Mouse (Mus musculus) right cerebral cortex, postnatal 4 days (tissue): ENCODE results near the gene Luc7l3.
A peak's percentile ranks its signal among the peaks of the same experiment; 100 is the strongest.

ENCODE experiments used
- DNase-seq: peaks from one replicate; pipeline ENCODE4 v3.0.0-alpha.2; 2022

The Luc7l3 gene

DNA sequence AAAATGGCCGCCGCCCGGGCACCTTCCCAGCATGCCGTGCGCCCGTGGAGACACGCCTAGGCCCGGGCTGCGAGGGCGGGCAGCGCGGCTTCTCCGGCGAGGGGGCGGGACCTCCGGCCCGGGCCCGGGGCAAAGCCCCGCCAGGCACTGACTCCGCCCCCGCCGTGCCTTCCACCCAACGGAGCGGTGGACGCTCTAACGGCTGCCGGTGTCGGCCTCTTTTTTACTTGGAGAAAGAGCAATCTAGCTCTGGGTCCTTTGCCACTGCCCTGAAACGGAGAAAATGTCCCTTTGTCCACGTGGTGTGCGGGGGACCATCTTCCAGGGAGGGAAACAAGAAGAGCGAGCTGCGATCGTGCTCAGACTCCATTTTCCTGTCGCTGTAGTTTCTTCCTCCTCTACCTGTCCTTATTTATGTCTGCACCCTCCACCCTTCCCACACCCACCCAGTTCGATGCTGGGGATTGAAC, at the start of gene Luc7l3:
TSS of gene Luc7l3 (minus strand) at position 58 of the 470 bp plus-strand sequence.
- DNase-seq, result peak; percentile 95

DNA sequence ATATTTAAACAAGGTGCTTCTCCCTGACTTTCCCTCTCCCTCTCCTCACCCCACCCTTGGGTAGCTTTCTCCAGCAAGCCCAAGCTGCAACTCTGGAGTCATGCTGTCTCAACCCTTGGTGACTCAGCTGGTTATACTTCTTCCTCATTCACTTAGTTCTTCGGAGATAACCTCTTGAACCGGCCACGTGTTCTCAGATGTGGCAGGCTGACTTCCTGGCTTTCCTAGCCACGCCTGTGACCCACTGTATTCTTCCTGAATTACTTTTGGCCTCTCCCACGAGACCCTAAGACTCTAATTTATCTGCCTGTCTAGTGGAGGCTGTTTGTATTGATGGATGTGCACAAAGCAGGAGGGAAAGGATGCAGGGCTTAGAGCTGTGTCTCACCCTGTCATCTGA, 49.0 kb upstream of the Luc7l3 start:
- no peak for DNase-seq

DNA sequence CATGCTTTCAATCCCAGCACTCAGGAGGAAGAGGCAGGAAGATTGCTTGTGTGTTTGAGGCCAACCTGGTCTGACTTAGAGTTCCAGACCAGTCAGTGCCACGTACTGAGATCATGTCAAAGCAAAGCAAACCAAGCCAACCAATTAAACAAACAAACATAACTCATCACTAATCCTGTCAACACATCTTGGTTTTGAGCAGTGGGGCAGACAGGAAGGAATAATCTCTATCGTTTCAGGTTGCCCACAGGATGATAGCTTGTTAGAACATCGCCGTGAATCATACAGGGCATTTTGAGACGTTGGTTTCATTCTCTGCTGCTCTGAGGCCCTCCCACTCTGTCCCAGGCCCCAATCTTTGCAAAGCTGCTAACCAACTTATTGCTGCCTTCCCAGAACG, 48.2 kb upstream of the Luc7l3 start:
- DNase-seq, result no peak

DNA sequence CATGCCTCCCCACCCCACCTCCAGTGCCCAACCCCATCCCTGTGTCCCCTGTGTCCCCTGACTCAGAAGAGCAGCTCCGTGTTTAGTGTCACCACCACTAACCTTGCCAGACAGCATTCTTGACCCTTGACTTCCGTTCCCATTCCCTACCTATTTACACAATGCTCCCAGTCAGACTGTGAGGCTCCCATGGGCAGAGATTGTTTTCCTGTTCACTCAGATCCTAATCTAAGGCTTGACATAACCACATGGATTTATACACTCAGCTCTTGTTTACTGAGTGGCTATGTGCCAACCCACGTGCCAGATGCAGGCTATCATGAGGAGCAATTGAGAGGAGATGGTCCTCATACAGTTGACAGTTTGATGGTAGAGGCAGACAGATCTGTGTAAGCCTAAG, 43.6 kb upstream of the Luc7l3 start:
- no peak for DNase-seq

DNA sequence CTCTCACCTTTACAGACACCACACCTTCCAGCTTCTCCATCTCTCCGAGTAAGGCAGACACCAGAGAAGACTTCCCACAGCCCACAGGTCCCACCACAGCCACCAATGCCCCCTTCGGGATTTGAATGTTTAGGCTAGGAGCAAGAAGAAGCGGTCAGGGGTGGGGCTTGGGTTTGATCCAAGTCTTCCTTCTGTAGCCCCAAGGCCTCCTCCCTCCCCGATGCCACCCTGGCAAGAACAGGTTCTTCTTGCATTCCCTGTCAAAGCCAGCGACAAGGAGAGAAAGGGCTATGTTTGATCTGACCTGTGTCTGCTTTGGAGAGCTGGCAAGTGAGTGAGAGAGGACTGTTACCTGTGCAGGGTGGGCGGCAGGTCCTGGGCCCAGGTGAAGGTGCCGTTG, 41.9 kb upstream of the Luc7l3 start:
- DNase-seq, result no peak

DNA sequence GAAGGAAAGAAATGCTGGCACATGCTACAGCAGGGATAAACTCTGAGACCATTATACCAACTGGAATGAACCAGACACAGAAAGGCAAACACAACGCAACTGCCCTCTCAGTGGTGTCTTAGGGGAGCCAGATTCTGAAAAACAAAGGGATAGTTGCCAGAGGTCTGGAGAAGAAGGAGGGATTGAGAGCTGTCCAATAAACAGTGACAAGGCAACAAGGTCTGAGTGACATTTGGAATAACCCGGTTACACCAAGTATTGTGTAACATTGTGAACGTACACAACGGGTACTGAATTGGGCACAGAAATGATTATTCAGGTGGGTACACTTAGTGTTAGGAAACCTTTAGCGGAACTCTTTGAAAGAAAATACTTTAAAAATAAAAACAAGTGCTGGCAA, 40.3 kb upstream of the Luc7l3 start:
- no peak for DNase-seq

DNA sequence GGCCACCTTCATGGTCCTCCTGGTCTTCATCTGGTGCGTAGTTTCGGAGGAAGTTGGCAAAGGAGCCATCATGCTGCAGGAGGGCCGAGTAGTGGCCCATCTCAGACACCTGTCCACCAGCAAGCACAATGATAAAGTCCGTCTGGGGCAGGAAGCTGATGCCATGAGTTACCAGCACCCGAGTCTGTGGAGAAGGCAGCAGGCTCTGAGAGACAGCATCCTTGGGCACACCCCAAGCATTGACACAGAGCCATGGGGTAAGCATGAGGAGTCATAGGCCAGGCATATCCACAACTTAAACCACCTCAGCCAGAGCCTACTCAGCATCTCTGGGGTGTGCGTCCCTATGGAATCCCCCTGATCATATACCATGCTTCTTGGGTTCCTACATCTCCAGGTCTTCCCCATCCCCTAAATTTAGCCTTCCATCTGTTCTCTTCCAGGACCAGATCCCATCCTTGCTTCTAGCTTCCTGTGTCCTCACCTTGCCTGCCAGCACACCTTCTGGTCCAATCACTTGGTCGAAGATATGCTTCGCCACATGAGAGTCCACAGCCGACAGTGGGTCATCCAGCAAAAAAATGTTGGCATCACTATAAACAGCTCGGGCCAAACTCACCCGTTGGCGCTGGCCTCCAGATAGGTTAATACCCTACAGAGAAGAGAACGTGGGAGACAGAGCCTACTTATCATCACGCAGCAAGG, 39.5 kb upstream of the Luc7l3 start:
- no peak for DNase-seq

DNA sequence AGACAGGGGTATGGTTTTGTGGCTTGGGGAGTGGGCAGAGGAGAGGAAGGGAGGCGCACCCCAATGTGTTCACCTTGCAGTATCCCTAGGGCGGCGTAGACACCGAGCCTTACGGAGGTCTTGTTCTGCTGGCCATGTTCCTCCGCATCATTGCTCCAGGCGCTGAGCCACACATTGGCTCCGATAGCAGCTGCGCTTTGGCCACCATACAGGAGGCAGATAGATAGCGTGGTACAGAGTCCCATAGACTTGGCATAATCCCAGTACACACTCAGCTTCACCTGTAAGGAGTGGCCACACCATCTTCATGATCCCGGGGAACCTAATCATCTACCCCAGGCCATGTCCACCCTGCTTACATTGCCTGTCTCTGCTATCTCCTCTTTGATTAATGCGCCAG, 37.4 kb upstream of the Luc7l3 start:
- no peak for DNase-seq

DNA sequence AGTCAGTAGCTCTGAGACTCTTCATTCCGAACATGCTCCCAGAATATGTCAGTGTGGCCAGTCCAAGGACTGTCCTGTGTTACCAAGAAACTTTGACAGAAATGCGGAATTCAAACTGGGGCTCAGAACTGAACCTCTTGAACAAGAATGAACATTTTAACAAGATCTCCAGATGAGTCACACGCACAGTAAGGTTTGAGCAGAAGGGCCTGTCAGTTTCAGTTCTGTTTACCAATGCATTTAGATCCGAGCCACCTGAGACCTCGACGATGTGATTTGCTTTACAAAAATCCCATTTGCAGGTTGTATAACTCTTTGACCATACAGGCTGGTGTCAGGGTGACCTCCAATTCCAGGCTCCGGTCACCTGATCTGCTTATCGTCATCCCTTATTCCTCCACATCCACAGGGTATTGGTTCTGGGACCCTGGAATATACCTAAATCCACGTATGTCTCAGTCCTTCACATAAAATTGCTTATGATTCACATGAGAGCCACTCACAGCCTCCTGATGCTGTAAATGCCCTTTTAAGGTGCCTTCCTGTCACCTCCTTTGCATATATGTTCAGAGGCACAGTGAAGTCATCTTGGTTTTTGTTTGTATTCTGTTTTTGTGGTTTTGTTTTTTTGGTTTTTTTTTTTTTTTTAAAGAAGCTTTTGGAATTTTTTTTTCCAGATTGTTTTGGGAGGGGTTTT, 33.9 kb upstream of the Luc7l3 start:
- DNase-seq, result no peak

DNA sequence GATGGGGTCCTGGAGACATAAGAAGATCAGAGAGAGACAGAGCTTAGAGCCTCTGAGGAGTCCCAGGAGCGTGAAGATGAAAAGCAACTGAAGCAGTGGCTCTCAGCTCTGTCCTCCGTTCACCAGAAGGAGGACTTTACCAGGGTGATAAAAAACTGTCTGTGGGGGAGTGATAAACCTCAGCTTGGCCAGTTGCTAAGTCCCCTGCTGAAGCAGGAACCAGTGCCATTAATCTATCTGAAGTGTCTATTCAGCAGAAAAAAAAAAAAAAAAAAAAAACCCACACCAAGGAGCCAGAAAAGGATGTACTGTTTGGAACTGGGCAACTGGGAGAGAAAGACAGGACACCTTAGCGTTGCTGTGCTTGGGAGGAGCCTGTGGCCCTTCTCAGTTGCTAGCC, 29.3 kb upstream of the Luc7l3 start:
- no peak for DNase-seq

DNA sequence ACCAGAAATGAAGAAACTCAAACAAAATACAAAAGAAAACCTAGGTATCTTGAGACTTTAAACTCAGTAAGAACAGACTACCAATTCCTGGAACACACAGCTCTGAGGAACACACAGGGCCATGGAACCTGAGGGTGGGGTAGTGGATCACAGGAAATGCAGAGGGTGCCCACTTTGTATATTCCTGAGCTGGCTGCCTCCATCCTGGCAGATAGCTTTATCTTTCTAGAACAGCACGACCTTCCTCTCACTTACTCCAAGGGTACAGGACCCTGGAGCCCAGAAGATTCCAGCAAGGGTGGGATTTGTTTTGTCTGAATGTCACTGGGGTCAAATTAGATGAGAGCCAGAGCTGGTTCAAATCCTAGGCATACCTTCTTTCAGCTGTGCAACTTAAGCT, 28.5 kb upstream of the Luc7l3 start:
- no peak for DNase-seq

DNA sequence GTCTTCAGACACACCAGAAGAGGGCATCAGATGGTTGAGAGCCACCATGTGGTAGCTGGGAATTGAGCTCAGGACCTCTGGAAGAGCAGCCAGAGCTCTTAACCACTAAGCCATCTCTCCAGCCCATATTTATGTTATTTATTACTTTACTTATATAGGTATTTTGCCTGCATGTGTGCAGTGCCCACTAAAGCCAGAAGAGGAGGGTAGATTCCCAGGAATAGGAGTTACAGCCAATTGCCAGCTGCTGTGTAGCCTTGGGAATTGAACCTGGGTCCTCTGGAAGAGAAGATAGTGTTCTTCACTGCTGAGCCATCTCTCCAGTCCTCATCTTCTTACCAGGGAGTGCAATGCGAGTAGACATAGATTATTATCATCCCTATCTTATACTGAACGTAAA, 28.1 kb upstream of the Luc7l3 start:
- DNase-seq, result no peak

DNA sequence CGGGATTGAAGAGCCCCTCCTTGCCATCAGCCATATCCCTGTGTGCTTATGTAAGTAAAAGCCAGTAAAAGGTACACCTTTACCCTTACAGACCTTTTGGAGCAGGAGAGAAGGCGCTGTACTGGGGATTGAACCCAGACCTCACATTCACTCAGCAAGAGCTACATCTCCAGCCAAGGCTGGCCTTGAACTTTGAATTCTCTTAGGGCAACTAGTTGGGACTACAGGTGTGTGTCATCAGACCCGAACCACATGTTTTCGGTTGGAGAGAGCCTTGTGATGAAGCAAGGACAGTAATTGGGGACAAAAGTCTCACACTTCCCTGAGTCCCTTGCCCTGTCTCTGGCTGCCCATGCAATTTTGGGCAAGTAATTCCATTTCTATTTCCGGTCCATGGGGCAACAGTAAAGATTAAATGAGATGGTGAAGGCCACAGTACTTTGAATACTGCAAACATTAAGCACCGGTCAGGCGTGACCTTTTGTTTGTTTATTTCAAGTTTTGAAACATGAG, 25.3 kb upstream of the Luc7l3 start:
- no peak for DNase-seq

DNA sequence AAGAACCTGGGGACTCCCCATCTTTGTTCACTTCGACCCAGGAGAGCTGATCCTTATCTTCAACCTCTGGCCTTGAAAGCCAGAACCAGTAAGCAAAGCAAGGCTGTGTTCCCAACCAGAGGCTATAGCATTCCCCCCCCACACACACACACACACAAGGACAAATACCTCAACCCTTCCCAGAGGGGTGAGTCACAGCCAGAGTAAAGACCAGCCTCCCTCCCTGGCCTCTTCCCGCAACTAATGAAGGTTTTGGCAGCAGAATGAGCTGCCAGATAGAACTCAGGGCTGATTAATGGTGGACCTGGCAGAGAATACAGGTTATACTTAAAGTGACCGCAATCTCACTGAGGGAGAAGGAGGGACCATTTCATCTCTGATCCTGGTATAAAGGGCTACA, 24.8 kb upstream of the Luc7l3 start:
- no peak for DNase-seq

DNA sequence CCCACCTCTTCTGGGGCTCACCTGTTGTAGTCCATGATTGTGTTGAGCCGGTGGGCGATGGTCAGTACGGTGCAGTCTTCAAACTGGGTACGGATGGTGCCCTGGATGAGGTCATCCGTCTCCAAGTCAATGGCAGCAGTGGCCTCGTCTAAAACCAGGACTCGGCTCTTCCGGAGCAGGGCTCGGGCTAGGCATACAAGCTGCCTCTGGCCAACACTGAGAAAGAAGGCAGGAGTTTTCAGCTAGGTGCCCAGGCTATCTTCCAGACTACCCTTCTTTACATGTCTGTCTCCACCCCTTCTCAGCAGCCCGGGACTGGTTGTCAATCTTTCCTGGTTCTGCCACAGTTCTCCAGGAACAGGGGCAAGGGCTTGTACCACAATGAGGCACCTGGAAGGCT, 24.1 kb upstream of the Luc7l3 start:
- DNase-seq, result no peak

DNA sequence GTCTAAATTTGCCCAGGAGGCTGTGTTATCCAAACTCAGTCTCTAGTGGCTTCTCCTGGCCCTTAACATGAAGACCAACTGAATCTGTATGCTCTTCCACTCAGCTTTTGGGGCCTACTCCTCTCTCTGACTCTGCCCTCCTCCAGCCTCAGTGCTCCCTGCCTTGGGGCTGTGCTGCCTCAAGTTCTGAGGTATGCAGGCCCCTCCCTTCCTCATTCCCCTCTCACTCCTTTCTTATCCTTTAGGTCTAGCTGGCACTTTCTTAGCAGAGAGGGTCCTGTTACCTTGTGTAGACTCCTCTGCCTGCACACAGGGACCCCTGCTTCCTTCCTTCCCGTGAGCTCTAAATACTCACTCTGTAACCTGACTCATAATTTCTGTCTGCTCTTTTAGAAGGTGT, 22.7 kb upstream of the Luc7l3 start:
- DNase-seq, result no peak

DNA sequence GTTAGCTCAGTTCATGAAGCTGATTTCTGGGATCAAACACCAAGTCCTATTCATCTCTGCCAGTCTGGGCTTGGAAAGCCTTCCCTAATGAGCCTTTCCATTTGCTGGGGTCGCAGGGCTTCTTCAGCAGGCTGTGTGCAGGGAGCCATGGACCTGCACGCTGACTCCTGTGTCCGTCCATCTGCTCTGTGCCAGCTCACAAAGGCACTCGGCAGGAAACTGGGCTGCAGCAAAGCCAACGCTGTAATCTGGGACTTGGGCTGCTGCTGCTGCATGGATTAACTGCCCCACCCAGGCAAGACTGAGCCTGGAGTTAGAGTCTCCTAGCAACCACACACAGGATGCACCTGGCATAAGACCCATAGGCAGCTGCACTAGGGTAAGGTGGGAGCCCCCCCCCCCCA, 22.2 kb upstream of the Luc7l3 start:
- no peak for DNase-seq

DNA sequence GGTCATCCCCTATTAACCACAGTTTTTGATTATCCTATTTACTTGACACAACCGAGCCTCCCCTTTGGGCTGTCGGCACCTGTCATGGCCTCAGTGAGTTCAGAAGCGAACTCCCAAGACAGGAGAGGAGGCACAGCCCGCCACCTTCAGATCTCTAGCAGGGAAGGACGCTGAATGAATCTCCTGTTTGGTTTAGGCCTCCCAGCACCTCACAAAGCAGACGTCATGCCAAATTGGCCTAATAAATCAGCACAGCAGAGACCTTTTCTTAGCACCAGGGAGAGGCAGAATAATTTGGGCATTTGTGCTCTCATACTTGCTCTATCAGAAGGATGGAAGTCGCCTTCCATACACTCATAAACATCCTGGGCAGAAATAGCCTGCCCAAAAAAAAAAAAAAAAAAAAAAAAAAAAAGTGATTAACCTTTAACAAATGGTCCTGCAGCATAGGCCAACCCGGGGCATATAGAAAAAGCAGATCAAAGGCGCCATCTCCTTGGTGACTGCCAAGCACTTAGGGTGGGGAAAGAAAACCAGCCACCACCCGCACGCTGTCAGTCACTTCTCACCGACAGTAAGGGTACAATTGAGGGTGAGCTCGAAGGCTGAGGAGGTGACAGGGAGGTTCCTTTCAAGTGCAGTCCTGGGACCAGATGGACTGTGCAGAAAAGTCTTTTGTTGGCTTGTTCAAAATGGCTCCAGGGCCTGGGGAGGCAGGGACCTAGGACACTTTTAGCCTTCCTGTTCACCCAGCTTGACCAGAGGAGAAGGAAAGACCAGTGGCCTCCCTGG, 20.5 kb upstream of the Luc7l3 start:
- DNase-seq, result no peak

DNA sequence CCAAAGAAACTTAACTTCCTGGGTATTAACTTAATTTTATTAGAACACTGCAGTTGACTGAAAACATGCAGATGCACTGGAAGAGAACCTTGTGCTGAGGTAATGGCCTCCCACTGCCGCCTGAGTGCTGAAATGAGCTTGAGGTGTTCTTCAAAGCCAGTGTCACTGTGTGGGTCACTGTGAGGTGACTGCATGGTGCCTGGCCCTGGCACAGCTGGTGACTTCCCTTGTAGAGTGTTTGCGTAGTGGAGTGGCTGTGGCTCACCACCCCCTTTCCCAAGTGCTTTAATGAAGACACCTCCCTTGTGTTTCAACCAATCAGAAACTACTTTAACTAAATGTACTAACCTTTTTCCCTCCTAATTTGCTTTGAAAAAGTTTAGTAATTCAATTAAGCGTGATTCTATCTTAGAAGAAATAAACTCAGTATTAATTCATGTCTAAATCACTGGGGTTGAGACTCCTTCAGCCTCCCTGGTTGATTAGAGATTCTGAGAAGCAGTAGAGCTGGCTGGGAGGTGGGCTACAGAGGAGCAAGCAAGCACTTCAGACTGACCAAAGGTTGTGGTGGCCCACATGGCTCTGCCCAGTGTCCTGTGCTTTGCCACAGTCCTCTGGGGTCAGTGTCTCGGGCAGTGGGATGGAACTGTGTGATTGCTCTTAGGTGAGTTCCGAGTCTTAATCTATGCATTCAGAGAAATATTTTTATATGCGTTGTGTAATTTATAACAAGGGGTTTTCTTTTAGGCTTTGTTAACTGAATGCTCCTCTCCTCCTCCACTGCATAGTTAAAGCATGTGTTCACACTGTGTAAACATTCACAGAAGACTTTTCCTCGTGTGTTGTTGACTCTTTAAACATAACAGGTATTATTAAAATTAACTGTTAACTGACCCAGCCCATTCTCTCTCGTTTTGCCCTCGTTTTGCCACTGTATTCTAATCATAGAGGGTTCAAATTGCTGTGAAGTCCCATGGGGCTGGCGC, 19.5 kb upstream of the Luc7l3 start:
- no peak for DNase-seq

DNA sequence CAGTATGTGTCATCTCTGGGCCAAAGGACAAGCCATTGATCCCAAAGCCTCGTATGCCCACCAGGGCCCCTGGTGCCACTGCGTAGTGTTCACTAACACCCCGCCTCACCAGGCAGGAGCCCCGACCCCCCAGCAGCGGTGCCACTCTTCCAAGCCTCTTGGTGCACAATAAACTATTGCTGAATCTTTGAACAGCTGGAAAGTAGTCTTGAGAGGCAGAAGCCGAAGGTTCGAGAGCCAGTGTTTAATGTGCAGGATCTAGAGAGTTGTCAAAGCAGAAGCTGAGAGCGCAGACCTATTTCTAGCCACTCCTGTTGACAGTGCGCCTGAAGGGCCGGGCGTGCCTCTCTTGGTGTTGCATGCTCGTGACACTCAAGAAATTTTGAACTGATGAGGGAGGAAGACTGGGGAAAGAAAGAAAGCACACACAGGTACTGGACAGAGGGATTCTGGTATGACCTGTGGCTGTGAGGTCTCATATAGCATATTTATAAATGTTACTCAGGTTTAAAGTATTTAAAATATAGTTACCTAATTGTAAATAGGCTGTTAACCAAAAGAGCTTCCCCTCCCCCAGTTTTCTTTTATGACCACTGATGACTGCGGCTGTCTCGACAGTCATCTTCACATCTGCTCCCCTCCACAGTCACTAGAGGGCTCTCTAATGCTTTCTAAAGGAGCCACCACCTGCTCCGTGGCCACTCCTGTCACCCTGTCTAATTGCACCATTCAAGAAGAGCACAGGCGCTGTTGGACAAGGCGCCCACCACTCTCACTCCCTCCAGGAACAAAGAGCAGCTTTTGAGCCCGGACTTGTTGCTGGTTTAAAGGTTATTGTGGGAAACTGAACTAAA, 18.2 kb upstream of the Luc7l3 start:
- peak; percentile 30 for DNase-seq

DNA sequence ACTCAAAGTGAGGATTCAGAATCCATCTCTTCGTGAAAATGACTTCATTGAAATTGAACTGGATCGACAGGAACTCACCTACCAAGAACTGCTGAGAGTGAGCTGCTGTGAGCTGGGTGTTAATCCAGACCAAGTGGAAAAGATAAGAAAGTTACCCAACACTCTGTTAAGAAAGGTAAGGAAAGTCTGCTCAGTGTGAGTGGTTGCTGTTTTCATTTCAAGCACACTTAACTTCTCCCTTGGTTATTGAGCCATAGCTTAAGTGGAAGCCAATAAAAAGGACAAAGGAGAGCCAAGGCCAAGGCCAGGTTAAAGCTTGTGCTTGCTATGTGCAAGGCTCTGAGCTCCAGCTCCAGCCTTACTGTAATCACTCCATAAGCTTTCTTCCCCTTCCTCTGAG, 16.6 kb upstream of the Luc7l3 start:
- DNase-seq, result no peak
